Mouse (Mus musculus) thymus, adult 18-20 months (tissue): ENCODE measurements around the gene Gm49510.

Source experiments
- DNase-seq, 2 experiments: peaks; one replicate each; pipeline ENCODE4 v3.0.0; 2022; ENCODE audit warnings: mixed read lengths in 2 of 2

Gm49510 gene

GRCm38 (mm10) chr15:78948152-78948725, 48.8 kb downstream of the Gm49510 start:
- DNase-seq: no peak

- no peak for DNase-seq
These were observed 49.4 kb downstream of the Gm49510 start for GRCm38 (mm10) chr15:78948883-78949282.

GRCm38 (mm10) chr15:78955663-78956062, 56.2 kb downstream of the Gm49510 start:
- no peak for DNase-seq

- no peak for DNase-seq
These were observed 56.9 kb downstream of the Gm49510 start for GRCm38 (mm10) chr15:78956351-78956750.

GRCm38 (mm10) chr15:78957021-78957420, 57.6 kb downstream of the Gm49510 start:
- no peak for DNase-seq

- DNase-seq: no peak
These were observed 60.1 kb downstream of the Gm49510 start for GRCm38 (mm10) chr15:78959537-78959936.

- no peak for DNase-seq
These were observed 60.6 kb downstream of the Gm49510 start for GRCm38 (mm10) chr15:78960088-78960487.

- no peak for DNase-seq
These were observed 63.4 kb downstream of the Gm49510 start for GRCm38 (mm10) chr15:78962885-78963284.
